ENCODE assay signal across 38 mouse cellular contexts in the genomic region with DNA sequence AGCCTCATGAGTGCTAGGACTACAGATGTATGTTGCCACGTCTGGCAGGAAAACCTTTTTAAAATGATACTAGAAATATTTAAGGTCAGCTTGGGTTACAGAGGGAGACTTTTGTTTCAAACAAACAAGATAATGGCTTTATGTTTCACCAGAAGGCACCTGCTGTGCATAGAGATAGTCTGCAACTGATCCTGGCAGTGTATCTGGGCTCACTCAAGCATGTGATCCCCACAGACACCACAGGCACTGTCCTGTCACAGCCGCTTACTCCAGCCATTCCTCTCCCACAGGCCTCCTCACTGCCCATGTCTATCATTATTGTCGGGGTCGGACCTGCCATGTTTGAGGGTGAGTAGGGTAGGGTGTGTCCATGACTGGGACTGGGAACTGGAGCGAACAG. TPM values are rescaled to one million over a fixed set of nuclear protein-coding genes. Genes with fewer than 3 reads are reported as not detected.
"Had no signal": no experiment of that assay in that cellular context is flagged by ENCODE, and none has a peak within 500 bp of the region (broad histone marks: within the 10 kb centered on the region; RNA-seq: fewer than 3 reads in every experiment).

No protein-coding gene starts in this region.

- DNase-seq: heart, postnatal 10 days; heart, postnatal 14 days; heart, postnatal 36 days; heart, postnatal 4 days; kidney, adult 11 months; kidney, adult 18-20 months; kidney, adult 2 months; kidney, adult 8-10 months; kidney, adult 9 months; kidney, postnatal 10 days; kidney, postnatal 14 days; kidney, postnatal 25 days; kidney, postnatal 36 days; kidney, postnatal 4 days; layer of hippocampus, adult 9-11 months; layer of hippocampus, postnatal 36 days had no signal

- H3K9ac ChIP-seq: heart, embryonic 12.5 days; heart, embryonic 13.5 days; heart, embryonic 15.5 days; hindbrain, embryonic 12.5 days; hindbrain, embryonic 14.5 days; hindbrain, embryonic 15.5 days; intestine, embryonic 15.5 days; kidney, embryonic 15.5 days had no signal

- ATAC-seq: hindbrain, embryonic 16.5 days; hindbrain, postnatal 0 days; inflammation-experienced regulatory T-cells, adult 6 months; intestine, embryonic 15.5 days; intestine, embryonic 16.5 days; intestine, postnatal 0 days had no signal

- H3K4me1 ChIP-seq: intestine, embryonic 15.5 days had no signal

- H3K4me3 ChIP-seq: heart, embryonic 10.5 days; heart, embryonic 12.5 days; heart, embryonic 13.5 days; heart, embryonic 15.5 days; hindbrain, embryonic 10.5 days; hindbrain, embryonic 12.5 days; hindbrain, embryonic 13.5 days; hindbrain, embryonic 15.5 days; intestine, embryonic 15.5 days; kidney, embryonic 15.5 days; layer of hippocampus, adult 2 months had no signal

- H3K27ac ChIP-seq: heart, embryonic 10.5 days; heart, embryonic 13.5 days; heart, embryonic 15.5 days; hindbrain, embryonic 10.5 days; hindbrain, embryonic 12.5 days; hindbrain, embryonic 13.5 days; hindbrain, embryonic 14.5 days; hindbrain, embryonic 15.5 days; hindbrain, postnatal 0 days; intestine, embryonic 15.5 days; kidney, embryonic 15.5 days; kidney, postnatal 0 days; layer of hippocampus, adult 2 months had no signal

- H3K27me3 ChIP-seq: heart, embryonic 12.5 days; heart, embryonic 13.5 days; hindbrain, embryonic 12.5 days; hindbrain, embryonic 13.5 days; hindbrain, embryonic 15.5 days; intestine, embryonic 15.5 days; kidney, embryonic 15.5 days had no signal

- H3K9me3 ChIP-seq: heart, embryonic 10.5 days; heart, embryonic 12.5 days; heart, embryonic 13.5 days; heart, embryonic 15.5 days; hindbrain, embryonic 10.5 days; hindbrain, embryonic 12.5 days; hindbrain, embryonic 13.5 days; hindbrain, embryonic 15.5 days; intestine, embryonic 15.5 days; kidney, embryonic 15.5 days had no signal

- H3K36me3 ChIP-seq: heart, embryonic 10.5 days; heart, embryonic 12.5 days; heart, embryonic 13.5 days; heart, embryonic 15.5 days; hindbrain, embryonic 10.5 days; hindbrain, embryonic 12.5 days; hindbrain, embryonic 13.5 days; hindbrain, embryonic 15.5 days; intestine, embryonic 15.5 days; kidney, embryonic 15.5 days had no signal

RNA-seq across cellular contexts. Expression of a gene that starts 19.2 kb away (rescaled TPM):
- total RNA-seq: heart, postnatal 10 days; heart, postnatal 25 days; heart, postnatal 4 days had no signal
- polyA plus RNA-seq: heart, embryonic 10.5 days; heart, embryonic 13.5 days; heart, embryonic 15.5 days; heart, postnatal 0 days; intestine, embryonic 16.5 days; intestine, postnatal 0 days; kidney, embryonic 16.5 days; kidney, postnatal 0 days; large intestine, adult 2 months had no signal
